Mouse (Mus musculus) CH12F3 (cell line): ENCODE measurements around the gene Thegl.
"Not testable (repeated sequence)": the region's sequence is repeated elsewhere in the genome, so short reads cannot be mapped to it uniquely, and the experiment has no call there.

Experiments
- in situ Hi-C: fragments of 300-500 bp; cut with MboI; formaldehyde crosslinking; loops from 2 replicates; pipeline ENCODE4 v1.14.3; 2020; ENCODE audit warnings: low sequenced_read_pairs

Thegl gene

GRCm38 (mm10) chr5:77015544-77016482, at the start of gene Thegl:
TSS of gene Thegl (plus strand) at chr5:77016023.
- in situ Hi-C loops, result no loop called here

- in situ Hi-C loops, result no loop called here
Observed at GRCm38 (mm10) chr5:76969250-76969649, 46.6 kb upstream of the Thegl start.

DNA sequence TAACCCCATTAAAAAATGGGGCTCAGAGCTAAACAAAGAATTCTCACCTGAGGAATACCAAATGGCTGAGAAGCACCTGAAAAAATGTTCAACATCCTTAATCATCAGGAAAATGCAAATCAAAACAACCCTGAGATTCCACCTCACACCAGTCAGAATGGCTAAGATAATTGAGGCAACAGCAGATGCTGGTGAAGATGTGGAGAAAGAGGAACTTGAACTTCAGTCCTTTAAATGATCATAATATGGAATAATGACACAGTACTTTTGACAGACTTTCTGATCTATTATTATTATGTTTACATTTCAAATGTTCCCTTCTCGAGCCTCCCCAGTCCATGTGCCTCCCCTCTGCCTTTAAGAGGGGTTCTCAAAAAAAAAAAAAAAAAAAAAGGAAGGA, 44.7 kb upstream of the Thegl start:
- in situ Hi-C loops, result not testable (repeated sequence)

GRCm38 (mm10) chr5:76973488-76973887, 42.3 kb upstream of the Thegl start:
- in situ Hi-C loops, result no loop called here

DNA sequence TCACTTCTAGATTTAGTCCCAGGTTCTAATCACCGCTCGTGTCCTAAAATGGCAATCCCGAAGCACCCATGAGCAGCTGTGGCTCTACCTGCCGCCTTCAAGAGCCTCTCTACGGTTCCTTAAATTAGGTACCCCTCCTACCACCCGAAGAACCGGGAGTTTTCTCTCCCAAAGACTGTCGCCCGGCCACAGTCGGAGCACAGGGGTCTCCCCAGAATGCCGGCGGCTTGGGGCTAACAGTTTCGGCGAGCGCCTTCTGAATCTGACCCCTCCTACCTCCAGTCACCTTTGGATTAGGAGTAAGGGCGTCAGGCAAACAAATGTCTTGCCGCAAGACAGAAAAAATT, 41.6 kb upstream of the Thegl start:
- in situ Hi-C loops, result no loop called here

DNA sequence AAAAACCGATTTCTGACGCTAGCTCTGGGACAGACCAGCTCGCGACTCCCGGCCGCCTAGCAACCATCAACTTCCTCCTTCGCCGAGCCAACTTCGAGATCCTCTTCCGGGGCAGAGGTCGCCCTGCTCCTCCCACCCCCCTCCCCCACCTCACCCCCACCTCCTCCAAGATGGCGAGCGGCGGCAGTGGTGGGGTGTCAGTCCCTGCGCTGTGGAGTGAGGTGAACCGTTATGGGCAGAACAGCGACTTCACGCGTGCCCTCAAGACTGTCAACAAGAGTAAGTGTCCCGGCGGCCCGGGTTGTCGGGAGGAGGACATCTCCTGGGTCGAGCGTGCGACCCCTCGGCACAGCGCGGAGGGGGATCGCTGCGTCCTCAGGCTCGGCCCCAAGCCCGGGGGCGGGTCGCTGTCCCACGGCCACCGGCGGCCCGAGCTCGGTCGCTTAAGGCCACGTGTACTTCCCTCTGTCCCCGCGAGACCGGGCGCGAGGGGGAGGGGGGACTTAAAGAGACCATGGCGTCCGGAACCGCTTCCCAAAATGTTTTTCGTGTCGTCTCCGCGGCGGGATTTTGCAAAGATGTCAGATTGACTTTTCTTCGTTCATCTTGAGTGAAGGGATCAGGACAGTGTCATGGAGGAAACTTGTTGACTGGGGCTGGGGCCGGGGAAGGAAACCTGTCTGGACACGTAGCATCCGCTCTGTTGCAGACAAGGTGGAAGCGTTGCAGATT, 41.1 kb upstream of the Thegl start, which contains the start of gene Srp72:
Gene Srp72 (plus strand): TSS at position 130 of the 732 bp plus-strand sequence.
- in situ Hi-C loops, result no loop called here

DNA sequence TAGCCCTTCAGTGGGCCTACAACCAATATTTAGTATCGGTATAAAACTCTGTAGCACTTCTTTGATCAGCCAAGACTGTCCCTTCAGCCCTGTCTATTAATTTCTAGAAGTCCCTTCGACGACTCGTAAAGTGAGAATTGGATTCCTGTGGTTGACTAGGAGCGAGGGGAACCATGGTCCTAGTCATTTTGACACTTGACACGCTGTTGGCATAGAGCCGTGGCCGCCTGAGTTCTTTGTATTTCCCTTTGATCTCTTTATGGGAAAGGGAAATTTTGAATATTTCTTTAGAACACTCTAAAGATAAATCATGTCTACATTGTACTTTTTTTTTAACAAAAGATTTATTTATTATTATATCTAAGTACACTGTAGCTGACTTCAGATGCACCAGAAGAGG, 40.1 kb upstream of the Thegl start:
- in situ Hi-C loops, result no loop called here

DNA sequence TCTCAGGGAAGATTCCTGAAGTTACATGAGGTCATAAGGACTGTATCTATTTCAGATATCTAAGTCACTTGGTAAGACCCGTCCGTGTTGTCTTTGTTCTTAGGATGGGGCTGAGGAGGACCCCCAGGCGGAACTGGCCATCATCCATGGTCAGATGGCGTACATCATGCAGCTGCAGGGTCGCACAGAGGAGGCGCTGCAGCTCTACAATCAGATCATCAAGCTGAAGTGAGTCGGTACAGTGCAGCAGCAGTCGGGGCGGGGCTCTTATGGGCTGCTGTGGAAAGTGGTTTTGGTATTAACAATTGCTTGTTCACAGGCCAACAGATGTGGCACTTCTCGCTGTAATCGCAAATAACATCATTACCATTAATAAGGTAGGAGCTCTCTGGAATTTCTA, 31.8 kb upstream of the Thegl start:
- in situ Hi-C loops, result no loop called here

GRCm38 (mm10) chr5:76990789-76991188, 25.0 kb upstream of the Thegl start:
- in situ Hi-C loops, result no loop called here

DNA sequence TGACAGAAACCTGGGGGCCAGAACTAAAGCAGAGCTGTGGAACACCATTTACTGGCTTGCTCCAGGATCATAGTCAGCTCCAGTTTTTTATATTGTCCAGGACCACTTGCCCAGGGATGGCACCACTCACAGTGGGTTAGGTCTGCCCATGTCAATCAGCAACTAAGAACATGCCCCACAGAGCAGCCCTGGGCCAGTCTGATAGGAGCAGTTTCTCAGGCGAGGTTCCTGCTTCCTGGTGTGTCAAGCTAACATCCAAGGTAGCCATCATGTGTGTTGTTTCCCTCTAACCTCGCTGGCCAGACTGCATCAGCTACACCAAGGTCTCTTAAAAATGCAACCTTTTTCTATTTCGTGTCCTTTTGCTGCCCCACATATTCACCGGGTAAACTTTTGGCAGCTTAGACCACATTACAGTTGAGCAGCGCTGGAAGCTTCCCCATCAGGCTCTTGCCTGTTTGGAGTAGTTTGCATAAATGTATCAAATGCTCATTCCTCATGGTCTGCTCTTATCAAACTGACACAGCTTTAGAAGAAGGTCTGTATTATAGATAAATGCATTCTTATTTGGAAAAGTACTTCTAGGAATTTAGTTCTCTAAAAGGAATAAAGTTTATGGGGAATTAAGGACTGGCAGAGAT, 22.5 kb upstream of the Thegl start:
- in situ Hi-C loops, result no loop called here

DNA sequence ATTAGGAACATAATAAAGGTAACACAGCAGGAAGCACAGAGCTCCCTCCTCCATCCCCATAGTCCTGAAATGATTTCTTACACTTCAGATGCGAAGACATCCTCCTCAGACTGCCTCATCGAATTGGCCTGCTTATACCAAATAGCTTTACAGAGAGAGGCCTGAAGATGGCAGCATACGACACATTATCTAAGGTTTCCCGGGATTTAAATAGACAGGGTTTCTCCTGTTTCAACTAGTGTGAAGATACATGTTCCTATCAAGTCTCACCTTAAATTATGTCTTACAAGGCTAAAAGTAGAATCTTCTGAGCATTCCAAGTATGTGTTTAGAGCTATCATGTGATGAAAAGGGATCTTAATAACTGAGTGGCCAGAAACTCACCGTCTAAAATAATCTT, 17.4 kb upstream of the Thegl start:
- in situ Hi-C loops, result no loop called here

- in situ Hi-C loops, result no loop called here
Observed at GRCm38 (mm10) chr5:77001192-77001591, 14.6 kb upstream of the Thegl start.

- in situ Hi-C loops, result no loop called here
Observed at GRCm38 (mm10) chr5:77004051-77004821, 11.6 kb upstream of the Thegl start, which contains the start of gene Arl9. TSS of gene Arl9 (plus strand) at chr5:77004055.

GRCm38 (mm10) chr5:77010352-77010751, 5.5 kb upstream of the Thegl start:
- in situ Hi-C loops, result no loop called here

- in situ Hi-C loops, result no loop called here
Observed at GRCm38 (mm10) chr5:77011082-77011481, 4.7 kb upstream of the Thegl start.

DNA sequence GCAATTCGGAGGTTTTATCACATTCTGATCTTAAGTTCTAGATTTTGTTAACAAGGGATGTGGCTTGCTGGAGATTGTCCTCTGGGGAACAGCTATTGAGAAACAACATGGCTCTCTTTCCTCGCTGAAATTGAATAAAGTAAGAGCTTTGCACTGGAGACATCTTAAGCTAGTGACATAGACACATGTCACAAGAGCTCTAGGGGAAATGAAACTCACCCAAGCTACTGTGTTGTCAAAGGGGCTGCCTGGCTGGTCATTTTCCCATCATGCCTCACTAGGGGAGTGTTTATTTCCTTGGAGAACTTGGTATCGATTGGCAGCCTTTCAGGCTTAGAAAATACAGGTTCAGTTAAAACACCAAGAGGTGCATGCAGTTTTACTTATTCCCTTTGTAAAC, 2.7 kb upstream of the Thegl start:
- in situ Hi-C loops, result no loop called here

GRCm38 (mm10) chr5:77028034-77028433, 12.2 kb downstream of the Thegl start:
- in situ Hi-C loops, result no loop called here

DNA sequence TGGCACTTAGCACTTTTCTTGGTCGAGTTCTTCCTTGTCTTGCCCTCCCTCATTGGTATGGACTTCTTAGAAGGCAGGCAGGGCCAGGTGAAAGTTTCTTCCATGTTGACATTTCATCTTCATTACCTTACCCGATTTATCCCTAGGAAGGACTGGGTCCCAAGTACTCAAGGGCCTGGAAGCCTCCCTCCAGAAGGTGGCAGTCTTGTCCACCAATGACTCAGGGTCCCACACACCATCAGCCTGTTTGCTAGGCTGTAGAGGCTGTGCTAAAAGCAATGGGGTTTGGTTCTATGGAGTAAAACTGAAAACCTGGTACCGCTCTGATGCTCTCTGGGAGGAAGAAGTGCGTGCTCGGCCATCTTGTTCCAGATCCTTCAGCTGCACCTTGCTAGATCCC, 13.9 kb downstream of the Thegl start:
- in situ Hi-C loops, result no loop called here

GRCm38 (mm10) chr5:77035101-77035500, 19.3 kb downstream of the Thegl start:
- in situ Hi-C loops, result not testable (repeated sequence)

DNA sequence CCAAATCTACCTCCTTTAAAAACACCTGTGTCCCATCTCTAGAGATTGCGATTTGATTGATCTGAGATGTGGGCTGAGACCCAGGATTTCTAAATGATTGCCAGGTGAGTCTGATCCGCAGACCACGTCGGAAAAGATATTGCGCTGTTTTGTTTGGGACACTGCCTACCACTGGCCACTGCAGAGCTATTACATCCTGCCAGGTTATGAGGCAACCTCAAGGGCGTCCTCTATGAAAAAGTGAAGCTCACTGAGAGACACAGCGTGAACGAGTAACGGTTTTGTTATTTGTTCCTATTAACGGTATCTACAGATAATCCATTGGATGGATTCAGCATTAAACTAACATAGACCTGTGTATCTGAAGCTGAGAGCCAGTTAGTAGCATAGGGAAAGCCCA, 22.6 kb downstream of the Thegl start:
- in situ Hi-C loops, result no loop called here

- in situ Hi-C loops, result no loop called here
Observed at GRCm38 (mm10) chr5:77039391-77039790, 23.6 kb downstream of the Thegl start.
